Mouse (Mus musculus): ENCODE measurements at regions not wholly inside any gene's neighbourhood (a gene's known extent, or its start where the extent isn't known, plus 50 kb on each side); places are given as distances from the start of the nearest gene placed in this dataset.

DNA sequence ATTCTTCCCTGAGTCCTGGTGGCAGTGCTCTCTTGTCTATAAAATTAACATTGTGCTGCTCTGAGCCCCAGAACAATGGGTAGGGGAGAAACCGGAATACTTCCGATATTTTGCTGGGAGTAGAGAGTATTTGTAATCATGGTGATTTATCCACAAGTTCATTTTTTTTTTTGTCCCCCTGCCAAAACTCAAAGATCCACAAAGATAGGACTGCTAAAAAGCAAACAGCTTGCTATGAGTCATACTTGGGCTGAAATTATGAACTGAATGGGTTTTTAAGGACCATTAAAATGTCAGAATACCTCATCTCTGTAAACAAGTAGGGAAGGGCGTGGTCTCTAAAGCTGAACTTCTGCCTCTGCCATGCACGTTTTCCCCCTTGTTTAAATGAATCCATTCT, 476.3 kb downstream of the Tmem132b start:
- no peaks in the 10 kb centered on the region for H3K36me3 ChIP-seq (ENCODE audit: control insufficient read depth in 1 of 2, insufficient read depth in 2 of 2, low read length in 2 of 2)
- no peaks in the 10 kb centered on the region for H3K79me2 ChIP-seq (ENCODE audit: control insufficient read depth, insufficient read depth, low read length, poor library complexity)
- no peaks in the 10 kb centered on the region for H3K9me3 ChIP-seq (replicated peaks; ENCODE audit: insufficient read depth, low read length)
- DNase-seq (ENCODE audit: low read depth, low spot score): no peak
- no peaks in the 10 kb centered on the region for H3K4me1 ChIP-seq (ENCODE audit: control insufficient read depth in 1 of 2, insufficient read depth in 2 of 2, low read length in 2 of 2)
- no peak overlapping the region for H3K27ac ChIP-seq (ENCODE audit: control insufficient read depth, low read depth, low read length)
- H3K27me3 ChIP-seq (ENCODE audit: control insufficient read depth in 1 of 2, insufficient read depth in 2 of 2, low read length in 2 of 2): no peaks in the 10 kb centered on the region
- TF ChIP-seq MXI1 (IDR thresholded peaks at IDR 0.05; ENCODE audit: low read depth, low read length): no peak
- TF ChIP-seq POLR2AphosphoS2 (IDR thresholded peaks at IDR 0.05; ENCODE audit: low read length): no peak
- TF ChIP-seq KAT2A (conservative IDR thresholded peaks at IDR 0.05; ENCODE audit: low read depth, low read length): no peak
- TF ChIP-seq HCFC1 (IDR thresholded peaks at IDR 0.05; ENCODE audit: low read depth, low read length): no peak
- TF ChIP-seq TAL1 (IDR thresholded peaks at IDR 0.05; ENCODE audit: low read length): no peak
- TF ChIP-seq MYC (IDR thresholded peaks at IDR 0.05; ENCODE audit: low read depth, low read length): no peak
- no peak for TF ChIP-seq EP300 (IDR thresholded peaks at IDR 0.05; ENCODE audit: low read depth in 1 of 2, low read length in 2 of 2)
- no peak for TF ChIP-seq CHD2 (IDR thresholded peaks at IDR 0.05; ENCODE audit: low read length)
- TF ChIP-seq MYB (IDR thresholded peaks at IDR 0.05; ENCODE audit: low read depth, low read length): no peak
- TF ChIP-seq RAD21 (IDR thresholded peaks at IDR 0.05; ENCODE audit: low read depth, low read length): no peak
- TF ChIP-seq ZKSCAN1 (IDR thresholded peaks at IDR 0.05; ENCODE audit: low read depth, low read length): no peak
- TF ChIP-seq TBP (IDR thresholded peaks at IDR 0.05; ENCODE audit: low read depth, low read length): no peak
- no peak for TF ChIP-seq E2F4 (IDR thresholded peaks at IDR 0.05; ENCODE audit: borderline replicate concordance, low read depth, low read length)
- TF ChIP-seq CTCF (IDR thresholded peaks at IDR 0.05 in 2 of 3, conservative IDR thresholded peaks at IDR 0.05 in 1 of 3; ENCODE audit: control insufficient read depth in 1 of 3, insufficient read depth in 1 of 3, low read depth in 2 of 3, low read length in 3 of 3, poor library complexity in 1 of 3, severe bottlenecking in 1 of 3): no peak
- no peak for TF ChIP-seq TCF12 (IDR thresholded peaks at IDR 0.05; ENCODE audit: low read depth, low read length)
- no peak for TF ChIP-seq SMC3 (IDR thresholded peaks at IDR 0.05; ENCODE audit: low read depth, low read length)
- TF ChIP-seq GABPA (IDR thresholded peaks at IDR 0.05; ENCODE audit: low read depth, low read length): no peak
- no peak overlapping the region for H3K4me3 ChIP-seq (ENCODE audit: control insufficient read depth in 1 of 2, insufficient read depth in 1 of 2, low read depth in 2 of 2, low read length in 2 of 2)
- no peak overlapping the region for H3K9ac ChIP-seq (ENCODE audit: control insufficient read depth, low read depth, low read length, poor library complexity, severe bottlenecking)

DNA sequence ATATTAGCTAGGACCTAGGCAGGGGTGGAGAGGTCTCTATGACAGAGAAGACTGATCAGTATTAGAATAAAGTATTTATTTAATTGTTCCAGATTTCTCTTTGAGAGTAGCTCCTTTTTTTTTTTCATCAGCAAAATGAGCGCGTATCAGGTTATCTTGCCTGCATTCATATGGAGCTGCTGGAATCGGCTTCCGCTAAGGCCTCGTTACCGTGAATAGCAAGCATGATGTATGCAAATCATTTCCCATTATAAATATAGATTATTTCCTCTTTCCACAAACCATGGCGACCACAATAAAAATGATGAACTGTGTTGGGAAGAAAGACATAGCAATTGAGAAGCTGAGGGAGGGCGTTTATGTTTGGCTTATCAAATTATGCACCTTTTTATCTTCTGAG, 476.7 kb downstream of the Tmem132b start:
- H3K36me3 ChIP-seq (ENCODE audit: control insufficient read depth in 1 of 2, insufficient read depth in 2 of 2, low read length in 2 of 2): no peaks in the 10 kb centered on the region
- no peaks in the 10 kb centered on the region for H3K4me1 ChIP-seq (ENCODE audit: control insufficient read depth in 1 of 2, insufficient read depth in 2 of 2, low read length in 2 of 2)
- H3K27ac ChIP-seq (ENCODE audit: control insufficient read depth, low read depth, low read length): no peak overlapping the region
- H3K4me3 ChIP-seq (ENCODE audit: control insufficient read depth in 1 of 2, insufficient read depth in 1 of 2, low read depth in 2 of 2, low read length in 2 of 2): no peak overlapping the region
- no peaks in the 10 kb centered on the region for H3K27me3 ChIP-seq (ENCODE audit: control insufficient read depth in 1 of 2, insufficient read depth in 2 of 2, low read length in 2 of 2)
- H3K9ac ChIP-seq (ENCODE audit: control insufficient read depth, low read depth, low read length, poor library complexity, severe bottlenecking): no peak overlapping the region
- H3K79me2 ChIP-seq (ENCODE audit: control insufficient read depth, insufficient read depth, low read length, poor library complexity): no peaks in the 10 kb centered on the region
- H3K9me3 ChIP-seq (replicated peaks; ENCODE audit: insufficient read depth, low read length): no peaks in the 10 kb centered on the region
- no peak for DNase-seq (ENCODE audit: low read depth, low spot score)
- TF ChIP-seq GABPA (IDR thresholded peaks at IDR 0.05; ENCODE audit: low read depth, low read length) (no peak), ZKSCAN1 (IDR thresholded peaks at IDR 0.05; ENCODE audit: low read depth, low read length) (no peak), ZNF384 (IDR thresholded peaks at IDR 0.05; ENCODE audit: low read depth, low read length) (no peak)
